Mouse (Mus musculus) hindbrain, embryonic 15.5 days (tissue): ENCODE measurements at regions not wholly inside any gene's neighbourhood (a gene's known extent, or its start where the extent isn't known, plus 50 kb on each side); places are given as distances from the start of the nearest gene placed in this dataset.

Experiments
- ATAC-seq: fragments of 200-750 bp; cut with Nextera tagmentation; 2 replicates; pipeline ENCODE4 v1.8.0; 2017; ENCODE audit warnings: low read depth, moderate number of reproducible peaks, moderate TSS enrichment; ENCODE audit not compliant: low FRiP score
- H3K27ac ChIP-seq: fragments of 300-500 bp; sonication (generic); replicated peaks from 2 replicates; pipeline ENCODE4 v1.5.1; 2015; ENCODE audit warnings: mild to moderate bottlenecking, inconsistent platforms
- H3K27me3 ChIP-seq: fragments of 300-500 bp; sonication (generic); 2 replicates; pipeline ENCODE4 v1.6.1; 2015; ENCODE audit warnings: control low read depth, inconsistent platforms
- H3K36me3 ChIP-seq: fragments of 300-500 bp; sonication (generic); 2 replicates; pipeline ENCODE4 v1.6.1; 2015; ENCODE audit warnings: control low read depth, inconsistent platforms
- H3K4me1 ChIP-seq: fragments of 300-500 bp; sonication (generic); replicated peaks from 2 replicates; pipeline ENCODE4 v1.6.1; 2015; ENCODE audit warnings: control low read depth, inconsistent platforms
- H3K4me2 ChIP-seq: fragments of 300-500 bp; sonication (generic); 2 replicates; pipeline ENCODE4 v1.6.1; 2015; ENCODE audit warnings: moderate library complexity, mild to moderate bottlenecking, inconsistent platforms
- H3K4me3 ChIP-seq: fragments of 300-500 bp; sonication (generic); 2 replicates; pipeline ENCODE4 v1.5.1; 2015; ENCODE audit warnings: mild to moderate bottlenecking, inconsistent platforms
- H3K9ac ChIP-seq: fragments of 300-500 bp; sonication (generic); 2 replicates; pipeline ENCODE4 v1.6.1; 2015; ENCODE audit warnings: inconsistent platforms
- H3K9me3 ChIP-seq: fragments of 300-500 bp; sonication (generic); 2 replicates; pipeline ENCODE4 v1.6.1; 2016; ENCODE audit warnings: control low read depth, inconsistent platforms
- WGBS: fragments of 180-500 bp; shearing (Covaris S2); methylation state at CpG from one replicate; pipeline ENCODE4 v1.1.7; 2015; 5-methylcytosine and 5-hydroxymethylcytosine counted together

- no peak overlapping the region for H3K9ac ChIP-seq
- H3K36me3 ChIP-seq: no peaks in the 10 kb centered on the region
- peaks cover 6% of the 10 kb centered on the region for H3K4me1 ChIP-seq
- H3K9me3 ChIP-seq: no peaks in the 10 kb centered on the region
- WGBS: 92% methylated on average over 5 of the region's 5 CpGs
- H3K4me2 ChIP-seq: no peak overlapping the region
- no peak for ATAC-seq
- no peaks in the 10 kb centered on the region for H3K27me3 ChIP-seq
- no peak overlapping the region for H3K27ac ChIP-seq
- H3K4me3 ChIP-seq: no peak overlapping the region
Observed at GRCm38 (mm10) chr12:25330004-25330708, 233.2 kb upstream of the Id2 start.

GRCm38 (mm10) chr12:25325901-25326300 lies 229.0 kb upstream of the Id2 start:
- Histone ChIP-seq H3K4me1 (peaks cover 6% of the 10 kb centered on the region), H3K9me3 (no peaks in the 10 kb centered on the region), H3K9ac (no peak overlapping the region), H3K36me3 (no peaks in the 10 kb centered on the region), H3K4me2 (no peak overlapping the region), H3K4me3 (no peak overlapping the region), H3K27me3 (no peaks in the 10 kb centered on the region), H3K27ac (no peak overlapping the region)
- no peak for ATAC-seq
- 87% methylated on average over 3 of the region's 3 CpGs for WGBS

- 96% methylated on average over 1 of the region's 1 CpGs for WGBS
- H3K4me1 ChIP-seq: no peaks in the 10 kb centered on the region
- H3K9ac ChIP-seq: no peak overlapping the region
- ATAC-seq: no peak
- H3K4me3 ChIP-seq: no peak overlapping the region
- no peaks in the 10 kb centered on the region for H3K27me3 ChIP-seq
- H3K36me3 ChIP-seq: no peaks in the 10 kb centered on the region
- no peak overlapping the region for H3K4me2 ChIP-seq
- no peak overlapping the region for H3K27ac ChIP-seq
- H3K9me3 ChIP-seq: no peaks in the 10 kb centered on the region
Observed at GRCm38 (mm10) chr12:25323171-25323570, 226.2 kb upstream of the Id2 start.

- Histone ChIP-seq H3K36me3 (no peaks in the 10 kb centered on the region), H3K4me1 (no peaks in the 10 kb centered on the region), H3K4me2 (no peak overlapping the region), H3K9ac (no peak overlapping the region), H3K27me3 (no peaks in the 10 kb centered on the region), H3K9me3 (no peaks in the 10 kb centered on the region), H3K4me3 (no peak overlapping the region), H3K27ac (no peak overlapping the region)
- 91% methylated on average over 3 of the region's 3 CpGs for WGBS
- no peak for ATAC-seq
Observed at GRCm38 (mm10) chr12:25320262-25320767, 223.4 kb upstream of the Id2 start.

GRCm38 (mm10) chr12:25319846-25320245 lies 222.9 kb upstream of the Id2 start:
- Histone ChIP-seq H3K9ac (no peak overlapping the region), H3K4me2 (no peak overlapping the region)
- 92% methylated on average over 2 of the region's 2 CpGs for WGBS

GRCm38 (mm10) chr12:25318072-25318671 lies 221.2 kb upstream of the Id2 start:
- no peak overlapping the region for H3K4me2 ChIP-seq
- H3K9me3 ChIP-seq: no peaks in the 10 kb centered on the region
- H3K4me1 ChIP-seq: no peaks in the 10 kb centered on the region
- H3K36me3 ChIP-seq: no peaks in the 10 kb centered on the region
- H3K27me3 ChIP-seq: no peaks in the 10 kb centered on the region
- no peak for ATAC-seq
- H3K9ac ChIP-seq: no peak overlapping the region
- no peak overlapping the region for H3K27ac ChIP-seq
- WGBS: 65% methylated on average over 4 of the region's 4 CpGs
- no peak overlapping the region for H3K4me3 ChIP-seq

More at GRCm38 (mm10) chr12:25319846-25320245, 222.9 kb upstream of the Id2 start:
- H3K9me3 ChIP-seq: no peaks in the 10 kb centered on the region
- H3K27me3 ChIP-seq: no peaks in the 10 kb centered on the region
- no peak overlapping the region for H3K27ac ChIP-seq
- no peaks in the 10 kb centered on the region for H3K4me1 ChIP-seq
- H3K36me3 ChIP-seq: no peaks in the 10 kb centered on the region
- ATAC-seq: no peak
- no peak overlapping the region for H3K4me3 ChIP-seq

- no peak for ATAC-seq
- 83% methylated on average over 1 of the region's 1 CpGs for WGBS
- no peaks in the 10 kb centered on the region for H3K27me3 ChIP-seq
- H3K4me1 ChIP-seq: no peaks in the 10 kb centered on the region
- H3K4me3 ChIP-seq: no peak overlapping the region
- H3K4me2 ChIP-seq: no peak overlapping the region
- H3K9ac ChIP-seq: no peak overlapping the region
- H3K27ac ChIP-seq: no peak overlapping the region
- no peaks in the 10 kb centered on the region for H3K9me3 ChIP-seq
- H3K36me3 ChIP-seq: no peaks in the 10 kb centered on the region
Observed at GRCm38 (mm10) chr12:25315969-25316368, 219.0 kb upstream of the Id2 start.

GRCm38 (mm10) chr12:25313212-25313611 lies 216.3 kb upstream of the Id2 start:
- H3K9ac ChIP-seq: no peak overlapping the region
- no peaks in the 10 kb centered on the region for H3K36me3 ChIP-seq
- no peaks in the 10 kb centered on the region for H3K4me1 ChIP-seq
- H3K9me3 ChIP-seq: no peaks in the 10 kb centered on the region
- no peak overlapping the region for H3K27ac ChIP-seq
- no peak overlapping the region for H3K4me2 ChIP-seq
- no peak for ATAC-seq
- no peak overlapping the region for H3K4me3 ChIP-seq
- no peaks in the 10 kb centered on the region for H3K27me3 ChIP-seq

GRCm38 (mm10) chr12:25312390-25312789 lies 215.4 kb upstream of the Id2 start:
- Histone ChIP-seq H3K4me2 (no peak overlapping the region), H3K27me3 (no peaks in the 10 kb centered on the region), H3K4me3 (no peak overlapping the region), H3K27ac (no peak overlapping the region), H3K4me1 (no peaks in the 10 kb centered on the region), H3K36me3 (no peaks in the 10 kb centered on the region), H3K9me3 (no peaks in the 10 kb centered on the region), H3K9ac (no peak overlapping the region)
- WGBS: 89% methylated on average over 2 of the region's 2 CpGs
- no peak for ATAC-seq

- no peak overlapping the region for H3K4me2 ChIP-seq
- no peaks in the 10 kb centered on the region for H3K9me3 ChIP-seq
- no peaks in the 10 kb centered on the region for H3K36me3 ChIP-seq
- no peak overlapping the region for H3K4me3 ChIP-seq
- ATAC-seq: no peak
- H3K9ac ChIP-seq: no peak overlapping the region
- H3K27me3 ChIP-seq: no peaks in the 10 kb centered on the region
- no peaks in the 10 kb centered on the region for H3K4me1 ChIP-seq
- 95% methylated on average over 7 of the region's 7 CpGs for WGBS
- H3K27ac ChIP-seq: no peak overlapping the region
Observed at GRCm38 (mm10) chr12:25311728-25312127, 214.8 kb upstream of the Id2 start.

GRCm38 (mm10) chr12:25310293-25310946 lies 213.5 kb upstream of the Id2 start:
- 72% methylated on average over 6 of the region's 6 CpGs for WGBS
- H3K4me2 ChIP-seq: no peak overlapping the region

GRCm38 (mm10) chr12:25309234-25309633 lies 212.3 kb upstream of the Id2 start:
- H3K27me3 ChIP-seq: no peaks in the 10 kb centered on the region
- 97% methylated on average over 6 of the region's 6 CpGs for WGBS
- H3K9ac ChIP-seq: no peak overlapping the region
- no peak overlapping the region for H3K4me3 ChIP-seq
- H3K36me3 ChIP-seq: no peaks in the 10 kb centered on the region
- ATAC-seq: no peak
- no peak overlapping the region for H3K4me2 ChIP-seq
- H3K4me1 ChIP-seq: peaks cover 2% of the 10 kb centered on the region; the same call in 1 of the 2 replicates
- no peak overlapping the region for H3K27ac ChIP-seq
- H3K9me3 ChIP-seq: no peaks in the 10 kb centered on the region

More at GRCm38 (mm10) chr12:25310293-25310946, 213.5 kb upstream of the Id2 start:
- no peaks in the 10 kb centered on the region for H3K9me3 ChIP-seq
- no peak overlapping the region for H3K4me3 ChIP-seq
- H3K27me3 ChIP-seq: no peaks in the 10 kb centered on the region
- H3K4me1 ChIP-seq: no peaks in the 10 kb centered on the region
- ATAC-seq: no peak
- no peak overlapping the region for H3K9ac ChIP-seq
- H3K36me3 ChIP-seq: no peaks in the 10 kb centered on the region
- H3K27ac ChIP-seq: no peak overlapping the region
